In the genomic region with DNA sequence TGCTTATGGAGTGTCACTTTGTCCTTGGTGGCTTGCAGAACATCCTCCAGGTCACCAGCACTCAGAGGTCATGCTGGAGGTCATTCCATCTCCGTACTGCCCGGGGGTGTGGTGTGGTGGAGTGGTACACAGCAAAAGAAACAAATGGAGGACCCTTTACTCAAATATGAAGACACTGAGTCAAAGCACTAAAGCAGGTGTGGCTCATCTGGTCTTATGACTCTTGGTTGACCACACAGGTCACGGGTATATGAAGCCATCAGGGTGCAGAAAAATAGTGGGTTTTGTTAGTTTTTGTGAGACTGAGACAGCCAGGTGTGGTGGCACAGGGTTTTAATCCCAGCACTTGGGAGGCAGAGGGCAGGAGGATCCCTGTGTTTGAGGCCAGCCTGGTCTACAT, we compare ENCODE assay signal across 31 mouse cellular contexts. TPM values are rescaled to one million over a fixed set of nuclear protein-coding genes. Genes with fewer than 3 reads are reported as not detected.
"Had no signal": no experiment of that assay in that cellular context is flagged by ENCODE, and none has a peak within 500 bp of the region (broad histone marks: within the 10 kb centered on the region; RNA-seq: fewer than 3 reads in every experiment).

No protein-coding gene starts in this region.

- H3K27ac ChIP-seq: embryonic facial prominence, embryonic 10.5 days; embryonic facial prominence, embryonic 12.5 days; embryonic facial prominence, embryonic 13.5 days; embryonic facial prominence, embryonic 15.5 days; forebrain, embryonic 10.5 days; forebrain, embryonic 12.5 days; forebrain, embryonic 13.5 days; forebrain, embryonic 15.5 days; gastrocnemius, adult 2 months; heart, adult 2 months; heart, embryonic 10.5 days had no signal

- DNase-seq: cerebellum, adult 9-10 months; cerebellum, adult 9-11 months; cerebellum, postnatal 10 days; cerebellum, postnatal 14 days; cerebellum, postnatal 25 days; cerebellum, postnatal 36 days; embryo, embryonic 11 days; forebrain, postnatal 0 days; gastrocnemius, adult 2 months; gastrocnemius, postnatal 10 days; gastrocnemius, postnatal 14 days; gastrocnemius, postnatal 25 days; gastrocnemius, postnatal 36 days; heart, adult 11 months; heart, adult 18-20 months; heart, adult 2 months had no signal

- ATAC-seq: forebrain, embryonic 13.5 days; forebrain, embryonic 14.5 days; forebrain, embryonic 15.5 days; forebrain, embryonic 16.5 days; forebrain, postnatal 0 days had no signal

- H3K27me3 ChIP-seq: embryonic facial prominence, embryonic 12.5 days; embryonic facial prominence, embryonic 13.5 days; embryonic facial prominence, embryonic 15.5 days; forebrain, embryonic 12.5 days; forebrain, embryonic 13.5 days; forebrain, embryonic 15.5 days had no signal

- H3K4me3 ChIP-seq: embryonic facial prominence, embryonic 10.5 days; embryonic facial prominence, embryonic 12.5 days; embryonic facial prominence, embryonic 13.5 days; embryonic facial prominence, embryonic 15.5 days; erythroblast, embryonic 14.5 days; forebrain, embryonic 10.5 days; forebrain, embryonic 12.5 days; forebrain, embryonic 13.5 days; forebrain, embryonic 15.5 days; gastrocnemius, adult 2 months; heart, adult 2 months; heart, embryonic 10.5 days had no signal

- H3K4me1 ChIP-seq: embryonic facial prominence, embryonic 12.5 days; forebrain, embryonic 10.5 days; forebrain, embryonic 12.5 days; forebrain, embryonic 13.5 days; heart, embryonic 10.5 days had no signal

- H3K9me3 ChIP-seq: embryonic facial prominence, embryonic 10.5 days; embryonic facial prominence, embryonic 12.5 days; embryonic facial prominence, embryonic 13.5 days; embryonic facial prominence, embryonic 15.5 days; forebrain, embryonic 10.5 days; forebrain, embryonic 12.5 days; forebrain, embryonic 13.5 days; forebrain, embryonic 15.5 days; heart, embryonic 10.5 days had no signal

- H3K9ac ChIP-seq: embryonic facial prominence, embryonic 12.5 days; embryonic facial prominence, embryonic 13.5 days; embryonic facial prominence, embryonic 15.5 days; forebrain, embryonic 12.5 days; forebrain, embryonic 13.5 days; forebrain, embryonic 15.5 days; forebrain, postnatal 0 days had no signal

- H3K36me3 ChIP-seq: embryonic facial prominence, embryonic 10.5 days; embryonic facial prominence, embryonic 12.5 days; embryonic facial prominence, embryonic 13.5 days; embryonic facial prominence, embryonic 15.5 days; forebrain, embryonic 10.5 days; forebrain, embryonic 12.5 days; forebrain, embryonic 15.5 days; heart, embryonic 10.5 days had no signal

- H3K4me2 ChIP-seq: embryonic facial prominence, embryonic 12.5 days; embryonic facial prominence, embryonic 13.5 days; embryonic facial prominence, embryonic 15.5 days; forebrain, embryonic 12.5 days; forebrain, embryonic 13.5 days; forebrain, embryonic 15.5 days had no signal

RNA-seq across cellular contexts. Expression of a gene that starts 11.4 kb away (rescaled TPM):
- total RNA-seq: common myeloid progenitor, adult 5-6 weeks; forebrain, postnatal 0 days; granulocyte monocyte progenitor cell, adult 5-6 weeks had no signal
- polyA plus RNA-seq: embryonic facial prominence, embryonic 10.5 days; embryonic facial prominence, embryonic 11.5 days; embryonic facial prominence, embryonic 12.5 days; embryonic facial prominence, embryonic 13.5 days; erythroblast, embryonic 14.5 days; forebrain, embryonic 10.5 days; forebrain, embryonic 12.5 days; forebrain, embryonic 14.5 days; forebrain, embryonic 15.5 days; forebrain, postnatal 0 days; heart, embryonic 10.5 days had no signal
